Mouse (Mus musculus) ZHBTc4 (cell line): Measurements from ENCODE around the gene Fcgr4.
"Not testable (repeated sequence)": the region's sequence is repeated elsewhere in the genome, so short reads cannot be mapped to it uniquely, and the experiment has no call there.

Experiments
- DNase-seq: peaks from one replicate; pipeline ENCODE4 v3.0.0-alpha.2; 2011; ENCODE audit warnings: low read depth, low spot score

Fcgr4 gene

GRCm38 (mm10) chr1:171018737-171019136 is at the start of gene Fcgr4:
Gene Fcgr4, plus strand, starts transcription at chr1:171018920.
- no peak for DNase-seq

DNA sequence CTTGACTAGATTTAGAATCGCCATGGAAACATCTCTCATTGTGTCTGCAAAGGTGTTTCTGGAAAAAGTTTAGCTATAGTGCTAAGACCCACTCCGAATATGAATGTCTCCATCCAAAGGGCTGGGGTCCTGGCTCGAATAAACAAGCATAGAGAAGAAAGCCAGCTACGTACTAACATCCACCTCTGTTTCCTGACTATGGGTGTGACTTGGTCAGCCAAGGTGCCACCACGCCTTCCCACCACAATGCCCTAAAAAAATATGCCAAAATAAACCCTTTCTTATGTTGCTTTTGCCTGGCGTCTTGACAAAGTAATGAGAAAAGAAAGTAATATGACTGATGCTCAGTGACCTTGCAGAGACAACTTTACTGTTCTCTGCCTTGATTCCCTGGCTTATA is 46.2 kb upstream of the Fcgr4 start:
- no peak for DNase-seq

DNA sequence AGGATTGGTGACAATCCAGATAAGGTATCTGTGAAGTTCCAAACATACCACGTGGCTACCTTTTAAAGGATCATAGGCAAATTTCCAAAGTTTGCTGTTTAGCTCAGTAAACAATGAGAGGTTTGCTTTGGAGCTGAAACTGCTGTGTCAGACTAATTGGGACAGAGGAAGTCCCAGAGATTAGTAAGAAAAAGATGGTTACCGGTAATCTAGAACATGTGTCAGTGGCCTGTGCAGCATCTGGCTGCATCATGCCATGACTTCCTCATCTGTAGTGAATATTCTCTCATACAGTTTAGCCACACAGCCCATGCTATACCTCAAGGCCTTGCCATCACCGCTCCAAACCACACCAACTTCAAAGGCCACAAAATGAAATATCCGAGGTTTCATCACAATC is 45.8 kb upstream of the Fcgr4 start:
- DNase-seq: no peak

- no peak for DNase-seq
Measured at GRCm38 (mm10) chr1:170974171-170974570, 44.5 kb upstream of the Fcgr4 start.

GRCm38 (mm10) chr1:170974736-170975135 is 44.0 kb upstream of the Fcgr4 start:
- no peak for DNase-seq

DNA sequence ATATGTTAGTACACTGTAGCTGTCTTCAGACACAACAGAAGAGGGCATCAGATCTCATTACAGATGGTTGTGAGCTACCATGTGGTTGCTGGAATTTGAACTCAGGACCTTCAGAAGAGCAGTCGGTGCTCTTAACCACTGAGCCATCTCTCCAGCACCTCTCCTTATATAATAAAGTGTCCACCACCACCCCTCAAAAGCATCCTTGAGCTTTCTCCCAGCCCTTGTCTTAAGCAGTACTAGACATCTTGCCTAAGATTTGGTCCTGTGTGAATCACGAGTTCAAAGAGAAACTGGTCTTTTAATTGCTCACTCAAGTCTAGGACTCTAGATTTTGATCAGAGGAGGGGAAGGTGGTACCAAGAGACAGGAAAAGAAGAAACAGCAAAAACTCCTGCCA is 43.4 kb upstream of the Fcgr4 start:
- not testable (repeated sequence) for DNase-seq

- no peak for DNase-seq
Measured at GRCm38 (mm10) chr1:170975751-170976161, 43.0 kb upstream of the Fcgr4 start.

DNA sequence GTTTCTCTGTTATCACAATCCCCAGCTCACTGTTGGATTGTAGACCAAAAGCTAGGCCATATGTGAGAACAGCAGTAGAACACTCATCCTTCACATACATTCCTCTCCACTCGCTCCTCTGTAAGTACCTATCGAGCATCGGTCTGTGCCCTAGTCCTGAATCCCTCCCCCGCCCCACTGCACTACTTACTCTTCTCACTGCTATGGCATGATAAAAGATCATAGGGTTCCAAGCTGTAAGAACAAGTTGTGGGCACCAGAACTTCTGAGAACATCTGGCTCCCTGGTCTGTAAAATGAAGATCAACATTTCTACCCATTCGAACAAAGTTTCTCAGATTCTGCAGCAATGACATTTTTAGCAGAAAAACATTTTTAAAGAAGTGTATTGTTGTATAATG is 42.3 kb upstream of the Fcgr4 start, which contains the start of gene Fcgr2b:
Fcgr2b (minus strand) TSS at position 101 of the 400 bp plus-strand sequence.
- no peak for DNase-seq

DNA sequence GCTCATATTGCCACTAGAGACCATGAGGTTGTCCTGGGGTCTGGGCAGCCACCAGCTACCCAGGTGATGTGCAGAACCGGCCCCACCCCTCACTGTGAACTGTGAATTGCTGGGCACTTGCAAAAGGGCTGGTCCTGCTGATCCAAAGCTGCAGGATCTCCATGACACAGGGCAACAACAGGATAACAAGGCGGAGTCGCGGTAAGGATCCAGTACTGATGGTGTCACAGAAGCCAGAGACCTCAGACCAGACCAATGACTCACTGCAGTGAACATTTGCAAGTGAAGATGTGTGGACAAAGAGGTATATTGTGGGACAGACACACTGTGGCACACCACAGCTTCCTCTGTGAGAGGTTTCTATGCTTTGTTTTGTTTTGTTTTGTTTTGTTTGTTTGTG is 40.1 kb upstream of the Fcgr4 start:
- peak; percentile 70 for DNase-seq

DNA sequence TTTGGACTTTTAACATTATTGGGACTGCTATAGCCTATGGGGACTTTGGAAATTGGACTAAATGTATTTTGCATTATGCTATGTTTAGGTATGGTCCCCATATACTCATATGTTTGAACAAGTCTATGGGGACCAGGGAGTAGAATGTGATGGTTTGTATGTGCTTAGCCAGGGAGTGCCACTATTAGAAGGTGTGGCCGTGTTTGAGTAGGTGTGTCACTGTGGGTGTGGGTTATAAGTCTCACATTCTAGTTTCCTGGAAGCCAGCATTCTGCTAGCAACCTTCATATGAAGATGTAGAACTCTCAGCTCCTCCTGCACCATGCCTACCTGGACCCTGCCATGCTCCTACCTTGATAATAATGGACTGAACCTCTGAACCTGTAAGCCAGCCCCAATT is 37.0 kb upstream of the Fcgr4 start:
- DNase-seq: not testable (repeated sequence)

DNA sequence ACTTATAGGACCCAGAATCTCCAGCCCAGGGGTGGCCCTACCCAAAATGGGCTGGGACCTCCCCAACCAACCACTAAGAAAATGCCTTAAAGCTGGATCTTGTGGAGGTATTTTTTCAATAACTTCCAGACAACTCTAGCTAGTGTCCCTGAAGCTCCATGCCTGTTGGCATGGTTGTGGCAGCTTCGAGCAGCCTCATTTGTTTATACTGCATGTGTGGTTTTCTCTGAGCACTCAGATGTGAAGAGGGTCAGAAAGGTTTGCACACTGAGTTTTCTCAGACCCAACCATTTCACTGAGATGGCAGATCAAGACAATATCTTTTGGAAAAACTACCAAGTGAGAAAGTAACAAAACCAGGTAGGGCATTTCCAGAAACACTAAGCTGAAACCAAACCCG is 36.4 kb upstream of the Fcgr4 start:
- no peak for DNase-seq

DNA sequence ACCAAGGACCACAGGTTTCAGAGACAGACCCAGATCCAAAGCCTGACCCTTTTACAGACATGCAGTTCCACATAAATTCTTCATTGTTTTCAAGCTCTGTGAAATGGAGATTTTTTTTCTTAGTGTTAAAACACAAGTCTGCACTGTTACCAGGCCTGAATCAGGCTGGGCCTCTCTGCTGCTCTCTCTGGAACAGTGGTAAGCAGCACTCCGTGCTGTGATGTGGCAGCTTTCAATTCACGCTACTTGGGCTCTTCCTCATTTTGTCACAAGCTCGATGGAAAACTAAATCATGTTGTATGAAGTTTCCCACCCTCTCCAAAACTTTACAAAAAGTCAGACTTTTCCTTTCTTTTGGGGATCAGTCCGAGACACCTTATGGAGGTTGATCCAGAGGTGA is 35.7 kb upstream of the Fcgr4 start:
- DNase-seq: no peak

GRCm38 (mm10) chr1:170985092-170985491 is 33.6 kb upstream of the Fcgr4 start:
- DNase-seq: no peak

DNA sequence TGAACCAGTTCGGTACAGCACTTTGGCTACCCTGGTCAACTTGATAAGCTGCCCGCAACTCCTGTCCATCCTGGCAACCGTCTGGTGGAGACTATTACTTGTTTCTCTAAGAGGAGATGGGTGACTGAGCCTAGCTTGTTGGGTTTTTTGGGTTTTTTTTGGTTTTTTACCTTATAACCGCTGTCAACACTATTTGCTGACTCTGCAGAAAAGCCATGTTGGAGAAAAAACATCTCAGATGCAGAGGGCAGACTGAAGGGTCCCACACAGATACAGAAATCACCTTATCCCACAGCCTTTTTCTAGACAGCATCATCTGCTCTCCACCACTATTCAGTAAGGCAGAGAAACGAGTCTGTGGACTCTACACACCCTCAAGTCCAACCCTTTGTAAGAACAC is 32.9 kb upstream of the Fcgr4 start:
- DNase-seq: no peak

DNA sequence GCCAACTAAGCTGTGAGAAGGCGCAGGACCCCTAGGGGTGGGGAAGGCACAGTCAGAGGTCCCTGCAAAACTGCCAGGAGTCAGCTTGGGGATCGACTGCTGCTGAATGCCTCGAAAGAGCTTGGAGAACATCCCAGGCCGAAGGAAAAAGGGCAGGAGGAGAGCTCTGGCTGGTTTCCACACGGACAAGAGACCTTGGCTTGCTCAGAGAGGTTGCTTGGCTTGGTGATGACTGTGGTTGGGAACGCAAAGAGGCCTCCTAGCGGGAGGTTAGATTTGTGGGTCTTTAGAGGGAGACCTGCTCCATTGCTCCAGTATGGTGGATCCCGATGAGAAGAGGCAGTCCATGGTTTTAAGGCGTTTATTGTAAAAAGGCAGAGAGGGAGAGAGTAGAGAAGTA is 29.1 kb upstream of the Fcgr4 start:
- no peak for DNase-seq

DNA sequence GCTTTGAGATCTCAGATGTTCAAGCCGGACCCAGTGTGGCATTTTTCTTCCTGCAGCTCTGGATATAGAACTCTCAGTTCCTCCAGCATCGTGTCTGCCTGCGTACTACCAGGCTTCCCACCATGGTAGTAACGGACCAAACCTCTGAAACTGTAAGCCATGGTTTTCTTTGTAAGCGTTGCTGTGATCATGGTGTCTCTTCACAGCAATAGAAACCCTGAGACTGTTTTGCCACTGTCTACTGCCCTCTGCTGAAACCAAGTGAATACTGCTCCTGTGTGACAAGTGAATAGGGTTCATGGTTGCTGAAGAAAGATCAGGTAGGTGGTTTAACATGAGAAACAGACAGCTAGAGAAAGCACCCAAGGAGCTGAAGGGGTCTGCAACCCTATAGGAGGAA is 26.2 kb upstream of the Fcgr4 start:
- peak; percentile 86 for DNase-seq

DNA sequence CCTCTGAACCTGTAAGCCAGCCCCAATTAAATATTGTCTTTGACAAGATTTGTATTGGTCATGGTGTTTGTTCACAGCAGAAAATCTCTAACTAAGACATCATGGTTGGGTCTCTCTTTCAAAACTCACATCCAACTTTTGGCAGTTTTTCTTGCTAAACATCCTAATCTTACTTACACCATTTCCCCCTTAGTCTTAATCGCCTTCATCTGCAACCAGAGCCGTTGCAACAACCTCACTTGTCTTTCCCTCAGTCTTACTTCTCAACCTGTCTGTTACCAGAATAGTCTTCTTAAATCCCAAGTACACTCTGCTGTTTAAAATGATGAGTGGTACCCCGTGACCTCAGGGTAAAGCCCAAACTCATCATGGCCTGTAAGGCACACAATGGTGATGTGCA is 22.7 kb upstream of the Fcgr4 start:
- no peak for DNase-seq

DNA sequence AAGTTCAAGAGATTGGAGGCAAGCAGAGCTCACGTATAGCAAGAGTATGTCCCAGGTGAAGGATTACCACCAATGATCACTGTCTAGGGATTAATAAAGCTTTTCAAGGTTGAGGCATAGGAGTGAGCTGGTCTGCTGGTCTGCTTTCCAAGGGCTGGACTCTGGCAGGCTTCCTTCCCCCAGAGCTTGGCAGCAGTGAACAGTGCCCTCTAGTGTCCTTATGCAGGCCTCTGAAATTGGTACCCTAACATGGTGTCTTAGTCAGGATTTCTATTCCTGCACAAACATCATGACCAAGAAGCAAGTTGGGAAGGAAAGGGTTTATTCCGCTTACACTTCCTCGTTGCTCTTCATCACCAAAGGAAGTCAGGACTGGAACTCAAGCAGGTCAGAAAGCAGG is 22.0 kb upstream of the Fcgr4 start:
- DNase-seq: peak; percentile 77

- DNase-seq: peak; percentile 49
Measured at GRCm38 (mm10) chr1:170997756-170998655, 20.7 kb upstream of the Fcgr4 start.

DNA sequence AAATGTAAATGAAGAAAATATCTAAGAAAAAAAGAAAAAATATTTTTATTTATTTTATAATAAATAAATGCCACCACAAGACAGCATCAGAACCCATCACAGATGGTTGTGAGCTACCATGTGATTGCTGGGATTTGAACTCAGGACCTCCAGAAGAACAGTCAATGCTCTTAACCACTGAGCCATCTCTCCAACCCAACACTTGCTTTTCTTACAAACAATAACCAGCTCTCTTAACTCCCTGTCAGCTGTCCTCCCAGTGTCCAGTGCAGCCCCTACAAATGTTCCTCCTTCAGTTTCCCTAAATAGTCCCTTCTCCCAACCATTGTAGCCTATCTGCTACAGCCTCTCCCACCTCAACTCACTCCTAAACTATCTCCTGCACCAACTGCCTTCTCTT is 18.9 kb upstream of the Fcgr4 start:
- no peak for DNase-seq

GRCm38 (mm10) chr1:171005081-171005480 is 13.6 kb upstream of the Fcgr4 start:
- DNase-seq: no peak

DNA sequence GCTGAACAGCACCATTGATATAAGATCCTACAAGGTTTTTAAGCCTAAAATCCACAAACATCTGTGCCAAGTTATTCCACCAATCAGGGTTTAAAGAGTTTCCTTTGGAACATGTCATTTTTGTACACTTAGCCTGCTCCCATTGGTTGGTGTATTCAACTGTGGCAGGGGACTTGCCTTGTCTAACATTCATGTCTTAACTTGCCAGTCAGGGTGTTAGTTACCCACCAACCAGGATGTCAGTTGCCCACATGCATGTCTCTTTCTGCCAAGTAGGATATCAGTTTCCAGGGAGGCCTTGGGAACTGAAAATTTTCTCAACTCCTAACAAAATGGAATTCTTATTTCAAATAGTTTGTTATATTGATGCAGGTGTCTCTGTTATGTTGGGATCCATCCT is 13.1 kb upstream of the Fcgr4 start:
- no peak for DNase-seq

DNA sequence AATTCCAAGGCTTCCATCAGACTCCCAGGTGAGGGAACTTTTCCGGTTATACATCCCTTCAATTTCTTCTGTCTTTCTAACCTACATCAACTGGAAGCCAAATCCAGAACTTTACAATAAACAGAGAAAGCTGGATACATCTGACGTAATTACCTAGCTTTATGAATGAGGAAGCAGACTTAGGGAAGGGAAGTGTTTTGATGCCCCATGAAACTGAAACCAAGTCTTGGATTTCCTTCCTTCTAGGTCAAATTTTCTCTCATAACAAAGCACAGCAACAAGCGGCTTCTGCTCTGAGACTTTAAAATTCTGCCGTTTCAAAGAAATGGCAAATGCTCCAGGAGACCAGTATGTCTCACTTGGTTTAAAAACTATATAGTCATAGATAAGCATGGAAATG is 12.4 kb upstream of the Fcgr4 start:
- DNase-seq: no peak

DNA sequence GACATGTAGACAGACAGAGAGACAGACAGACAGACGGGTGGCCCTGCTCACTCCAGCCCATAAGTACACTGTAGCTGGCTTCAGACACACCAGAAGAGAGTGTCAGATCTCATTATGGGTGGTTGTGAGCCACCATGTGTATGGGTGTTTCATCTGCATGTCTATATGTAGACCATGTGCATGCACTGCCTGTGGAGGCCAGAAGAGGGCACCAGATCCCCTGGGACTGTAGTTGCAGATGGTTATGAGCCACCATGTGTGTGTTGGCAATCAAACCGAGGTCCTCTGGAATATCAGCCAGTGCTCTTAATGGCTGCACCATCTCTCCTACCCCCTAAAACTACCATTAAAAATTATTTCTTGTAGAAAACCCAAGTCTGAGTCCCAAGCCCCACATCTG is 11.8 kb upstream of the Fcgr4 start:
- DNase-seq: peak; percentile 75
